Mouse (Mus musculus) ES-E14 (cell line): Measurements from ENCODE around the gene Pdzd2.

Experiments
- HCFC1 ChIP-seq: IDR thresholded peaks from 2 replicates; pipeline ENCODE4 v1.6.1; 2012; ENCODE audit warnings: low read length, inconsistent platforms, borderline replicate concordance; ENCODE audit not compliant: insufficient read depth
- MAFK ChIP-seq: IDR thresholded peaks from 2 replicates; pipeline ENCODE4 v1.6.1; 2014; ENCODE audit warnings: mild to moderate bottlenecking, low read depth, low read length, inconsistent platforms; ENCODE audit not compliant: insufficient read depth
- ZC3H11A ChIP-seq: IDR thresholded peaks from 2 replicates; pipeline ENCODE4 v1.6.1; 2012; ENCODE audit warnings: low read depth, mild to moderate bottlenecking, inconsistent platforms, low read length, borderline replicate concordance

DNA sequence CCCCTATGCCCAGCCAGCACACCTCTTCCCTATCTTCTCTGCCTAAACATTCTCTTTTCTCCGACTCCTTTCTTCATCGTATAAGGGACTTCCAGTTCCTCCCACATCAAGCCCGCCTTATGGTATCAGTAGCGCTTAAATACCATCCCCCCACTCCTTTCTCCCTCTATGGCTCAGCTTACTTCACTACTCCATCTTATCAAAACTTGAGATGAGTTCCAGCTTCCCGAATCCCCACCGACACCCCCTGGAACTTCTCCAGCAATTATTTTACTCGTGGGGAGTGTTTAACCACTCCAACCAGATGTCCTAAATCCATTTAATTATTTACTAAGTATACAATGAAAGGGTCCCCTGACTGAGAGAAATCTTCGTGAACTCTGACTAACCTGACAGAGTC, 179.2 kb downstream of the Pdzd2 start:
- TF ChIP-seq ZC3H11A (no peak), MAFK (no peak), HCFC1 (no peak)
